Mouse (Mus musculus) hindbrain, embryonic 12.5 days (tissue): Measurements from ENCODE around the gene Cyp46a1. TPM values are rescaled to one million over a fixed set of nuclear protein-coding genes. Genes with fewer than 3 reads are reported as not detected.

Experiments used
- ATAC-seq: fragments of 200-750 bp; cut with Nextera tagmentation; 2 replicates; pipeline ENCODE4 v1.8.0; 2017; ENCODE audit warnings: moderate TSS enrichment; ENCODE audit not compliant: low FRiP score
- H3K27ac ChIP-seq: fragments of 300-500 bp; sonication (generic); 2 replicates; pipeline ENCODE4 v1.5.1; 2016; ENCODE audit warnings: mild to moderate bottlenecking
- H3K27me3 ChIP-seq: fragments of 300-500 bp; sonication (generic); 2 replicates; pipeline ENCODE4 v1.6.1; 2016; ENCODE audit warnings: mild to moderate bottlenecking
- H3K36me3 ChIP-seq: fragments of 300-500 bp; sonication (generic); 2 replicates; pipeline ENCODE4 v1.6.1; 2016; ENCODE audit warnings: mild to moderate bottlenecking
- H3K4me1 ChIP-seq: fragments of 300-500 bp; sonication (generic); 2 replicates; pipeline ENCODE4 v1.6.1; 2016
- H3K4me2 ChIP-seq: fragments of 300-500 bp; sonication (generic); replicated peaks from 2 replicates; pipeline ENCODE4 v1.6.1; 2016; ENCODE audit warnings: mild to moderate bottlenecking
- H3K4me3 ChIP-seq: fragments of 300-500 bp; sonication (generic); 2 replicates; pipeline ENCODE4 v1.5.1; 2016; ENCODE audit warnings: mild to moderate bottlenecking
- H3K9ac ChIP-seq: fragments of 300-500 bp; sonication (generic); 2 replicates; pipeline ENCODE4 v1.6.1; 2016; ENCODE audit warnings: mild to moderate bottlenecking, moderate library complexity
- H3K9me3 ChIP-seq: fragments of 300-500 bp; sonication (generic); replicated peaks from 2 replicates; pipeline ENCODE4 v1.6.1; 2016; ENCODE audit warnings: mild to moderate bottlenecking
- WGBS: fragments of 180-500 bp; shearing (Covaris S2); methylation state at CpG from one replicate; pipeline ENCODE4 v1.1.7; 2016; 5-methylcytosine and 5-hydroxymethylcytosine counted together
- polyA plus RNA-seq: library from polyadenylated mRNA; unstranded; fragments of >200 nt; fragmentation: Nextera tagmentation; extraction: Ambion mirVana; gene quantifications from 2 replicates; pipeline ENCODE4 v1.2.1, GENCODE M21; 2016

Gene Cyp46a1
- polyA plus RNA-seq, 1 experiment from 2014 or later, result 15.6 TPM

GRCm38 (mm10) chr12:108348151-108348550 lies 14.0 kb downstream of the Cyp46a1 start:
- Histone ChIP-seq H3K27ac (no peak overlapping the region), H3K9me3 (no peaks in the 10 kb centered on the region), H3K9ac (no peak overlapping the region), H3K36me3 (no peaks in the 10 kb centered on the region), H3K27me3 (peaks cover 25% of the 10 kb centered on the region), H3K4me1 (peaks cover 9% of the 10 kb centered on the region), H3K4me3 (no peak overlapping the region), H3K4me2 (no peak overlapping the region)
- WGBS, result 81% methylated on average over 8 of the region's 8 CpGs
- ATAC-seq, result no peak

GRCm38 (mm10) chr12:108349026-108349425 lies 14.8 kb downstream of the Cyp46a1 start:
- ATAC-seq, result no peak
- Histone ChIP-seq H3K4me1 (peaks cover 11% of the 10 kb centered on the region), H3K27me3 (peaks cover 33% of the 10 kb centered on the region), H3K36me3 (no peaks in the 10 kb centered on the region), H3K4me2 (no peak overlapping the region), H3K9ac (no peak overlapping the region), H3K9me3 (no peaks in the 10 kb centered on the region), H3K4me3 (no peak overlapping the region), H3K27ac (no peak overlapping the region)
- 72% methylated on average over 5 of the region's 5 CpGs for WGBS

GRCm38 (mm10) chr12:108350931-108351330 lies 16.8 kb downstream of the Cyp46a1 start:
- 87% methylated on average over 10 of the region's 10 CpGs for WGBS
- no peak overlapping the region for H3K4me2 ChIP-seq
- H3K4me1 ChIP-seq, result peaks cover 11% of the 10 kb centered on the region
- H3K4me3 ChIP-seq, result no peak overlapping the region
- no peak for ATAC-seq
- no peak overlapping the region for H3K9ac ChIP-seq
- H3K27me3 ChIP-seq, result peaks cover 38% of the 10 kb centered on the region
- no peaks in the 10 kb centered on the region for H3K9me3 ChIP-seq
- no peaks in the 10 kb centered on the region for H3K36me3 ChIP-seq
- no peak overlapping the region for H3K27ac ChIP-seq

GRCm38 (mm10) chr12:108352371-108353136 lies 18.4 kb downstream of the Cyp46a1 start:
- H3K27me3 ChIP-seq, result peaks cover 38% of the 10 kb centered on the region
- ATAC-seq, result peak; percentile 46; the same call in 1 of the 2 replicates

GRCm38 (mm10) chr12:108354284-108354683 lies 20.1 kb downstream of the Cyp46a1 start:
- Histone ChIP-seq H3K9ac (no peak overlapping the region), H3K4me2 (no peak overlapping the region), H3K27ac (no peak overlapping the region), H3K36me3 (no peaks in the 10 kb centered on the region), H3K4me3 (no peak overlapping the region), H3K4me1 (peaks cover 11% of the 10 kb centered on the region), H3K9me3 (no peaks in the 10 kb centered on the region), H3K27me3 (peaks cover 38% of the 10 kb centered on the region)
- WGBS, result 55% methylated on average over 2 of the region's 2 CpGs
- no peak for ATAC-seq

More at GRCm38 (mm10) chr12:108352371-108353136, 18.4 kb downstream of the Cyp46a1 start:
- WGBS, result 8% methylated on average over 35 of the region's 35 CpGs
- peak overlapping the region; percentile 43; the same call in 1 of the 2 replicates for H3K9ac ChIP-seq
- no peaks in the 10 kb centered on the region for H3K9me3 ChIP-seq
- H3K4me2 ChIP-seq, result peak overlapping the region; percentile 50
- H3K27ac ChIP-seq, result no peak overlapping the region
- peaks cover 11% of the 10 kb centered on the region for H3K4me1 ChIP-seq
- peak overlapping the region; percentile 23 for H3K4me3 ChIP-seq
- H3K36me3 ChIP-seq, result no peaks in the 10 kb centered on the region

GRCm38 (mm10) chr12:108355271-108355670 lies 21.1 kb downstream of the Cyp46a1 start:
- Histone ChIP-seq H3K9ac (no peak overlapping the region), H3K4me2 (no peak overlapping the region), H3K4me3 (no peak overlapping the region), H3K9me3 (no peaks in the 10 kb centered on the region), H3K4me1 (peaks cover 11% of the 10 kb centered on the region), H3K27ac (no peak overlapping the region), H3K27me3 (peaks cover 38% of the 10 kb centered on the region), H3K36me3 (no peaks in the 10 kb centered on the region)
- 88% methylated on average over 1 of the region's 1 CpGs for WGBS
- ATAC-seq, result no peak

- Histone ChIP-seq H3K27me3 (peaks cover 34% of the 10 kb centered on the region), H3K36me3 (no peaks in the 10 kb centered on the region), H3K9me3 (no peaks in the 10 kb centered on the region), H3K4me1 (peaks cover 11% of the 10 kb centered on the region), H3K9ac (no peak overlapping the region), H3K4me3 (no peak overlapping the region), H3K27ac (no peak overlapping the region), H3K4me2 (no peak overlapping the region)
- ATAC-seq, result no peak
Measured at GRCm38 (mm10) chr12:108355986-108356385, 21.8 kb downstream of the Cyp46a1 start.

GRCm38 (mm10) chr12:108363796-108364195 lies 29.6 kb downstream of the Cyp46a1 start:
- ATAC-seq, result peak; percentile 75
- WGBS, result 5% methylated on average over 5 of the region's 5 CpGs
- Histone ChIP-seq H3K9me3 (no peaks in the 10 kb centered on the region), H3K27me3 (no peaks in the 10 kb centered on the region), H3K4me2 (no peak overlapping the region), H3K27ac (no peak overlapping the region), H3K4me1 (peaks cover 5% of the 10 kb centered on the region), H3K4me3 (no peak overlapping the region), H3K9ac (no peak overlapping the region), H3K36me3 (no peaks in the 10 kb centered on the region)

GRCm38 (mm10) chr12:108365340-108365739 lies 31.2 kb downstream of the Cyp46a1 start:
- ATAC-seq, result no peak
- H3K9ac ChIP-seq, result no peak overlapping the region

GRCm38 (mm10) chr12:108365868-108366267 lies 31.7 kb downstream of the Cyp46a1 start:
- H3K9ac ChIP-seq, result no peak overlapping the region
- no peak for ATAC-seq
- 69% methylated on average over 7 of the region's 7 CpGs for WGBS
- H3K36me3 ChIP-seq, result no peaks in the 10 kb centered on the region
- H3K4me3 ChIP-seq, result no peak overlapping the region
- H3K9me3 ChIP-seq, result no peaks in the 10 kb centered on the region
- peaks cover 16% of the 10 kb centered on the region for H3K4me1 ChIP-seq
- no peak overlapping the region; the same call in 1 of the 2 replicates for H3K27ac ChIP-seq
- no peak overlapping the region for H3K4me2 ChIP-seq
- no peaks in the 10 kb centered on the region for H3K27me3 ChIP-seq

More at GRCm38 (mm10) chr12:108365340-108365739, 31.2 kb downstream of the Cyp46a1 start:
- H3K27ac ChIP-seq, result no peak overlapping the region
- H3K4me2 ChIP-seq, result no peak overlapping the region
- H3K27me3 ChIP-seq, result no peaks in the 10 kb centered on the region
- no peaks in the 10 kb centered on the region for H3K9me3 ChIP-seq
- H3K36me3 ChIP-seq, result no peaks in the 10 kb centered on the region
- 37% methylated on average over 3 of the region's 3 CpGs for WGBS
- peaks cover 11% of the 10 kb centered on the region for H3K4me1 ChIP-seq
- H3K4me3 ChIP-seq, result no peak overlapping the region

GRCm38 (mm10) chr12:108367909-108368308 lies 33.7 kb downstream of the Cyp46a1 start:
- Histone ChIP-seq H3K9me3 (no peaks in the 10 kb centered on the region), H3K4me1 (peaks cover 24% of the 10 kb centered on the region), H3K27me3 (no peaks in the 10 kb centered on the region), H3K27ac (no peak overlapping the region), H3K36me3 (no peaks in the 10 kb centered on the region), H3K4me2 (no peak overlapping the region), H3K9ac (no peak overlapping the region), H3K4me3 (no peak overlapping the region)
- WGBS, result 79% methylated on average over 2 of the region's 2 CpGs
- ATAC-seq, result no peak

- no peaks in the 10 kb centered on the region for H3K36me3 ChIP-seq
Measured at GRCm38 (mm10) chr12:108368921-108369320, 34.7 kb downstream of the Cyp46a1 start.

More at GRCm38 (mm10) chr12:108368921-108369320, 34.7 kb downstream of the Cyp46a1 start:
- H3K4me3 ChIP-seq, result no peak overlapping the region
- H3K9me3 ChIP-seq, result no peaks in the 10 kb centered on the region
- no peak overlapping the region for H3K4me2 ChIP-seq
- H3K27me3 ChIP-seq, result no peaks in the 10 kb centered on the region
- H3K4me1 ChIP-seq, result peaks cover 24% of the 10 kb centered on the region
- 55% methylated on average over 5 of the region's 5 CpGs for WGBS
- no peak for ATAC-seq
- no peak overlapping the region for H3K27ac ChIP-seq
- no peak overlapping the region for H3K9ac ChIP-seq
